Comparison of ENCODE assay signal across 33 mouse cellular contexts in genomic region chr17:48443542-48444145, GRCm38 (mm10). TPM values are rescaled to one million over a fixed set of nuclear protein-coding genes. Genes with fewer than 3 reads are reported as not detected.
DNase-seq lines count a peak whose midpoint lies in the region; ATAC-seq and TF ChIP-seq lines count a peak whose summit lies in the region.
"Had no signal": no experiment of that assay in that cellular context is flagged by ENCODE, and none has a peak within 500 bp of the region (broad histone marks: within the 10 kb centered on the region; RNA-seq: fewer than 3 reads in every experiment).

No protein-coding gene starts in this region.

- no peak overlapping the region for H3K27ac ChIP-seq in liver, adult 2 months (replicated peaks; ENCODE audit: insufficient read depth, low read depth, low read length)
- H3K27ac ChIP-seq in liver, embryonic 12.5 days, result no peak overlapping the region
- peak overlapping the region; percentile 37; the same call in 1 of the 2 replicates for H3K27ac ChIP-seq in kidney, adult 2 months (ENCODE audit: insufficient read depth, low read depth, low read length)
- 0 out of 2 replicates have a peak overlapping the region, but pooled peaks have one; percentile 37 for H3K27ac ChIP-seq in kidney, postnatal 0 days
- H3K27ac ChIP-seq: embryonic facial prominence, embryonic 10.5 days; embryonic facial prominence, embryonic 15.5 days; forebrain, embryonic 12.5 days; heart, adult 2 months; limb, embryonic 12.5 days; midbrain, embryonic 12.5 days; neural tube, embryonic 12.5 days had no signal

- H3K4me2 ChIP-seq in liver, embryonic 12.5 days, result no peak overlapping the region
- no peak overlapping the region for H3K4me2 ChIP-seq in kidney, postnatal 0 days (ENCODE audit: low read length)
- H3K4me2 ChIP-seq: embryonic facial prominence, embryonic 15.5 days; forebrain, embryonic 12.5 days; heart, embryonic 12.5 days; limb, embryonic 12.5 days; liver, embryonic 11.5 days; midbrain, embryonic 12.5 days; neural tube, embryonic 12.5 days had no signal

- H3K4me3 ChIP-seq in liver, adult 2 months (ENCODE audit: insufficient read depth, low read depth, low read length), result no peak overlapping the region
- H3K4me3 ChIP-seq in liver, embryonic 12.5 days, result no peak overlapping the region
- no peak overlapping the region for H3K4me3 ChIP-seq in kidney, adult 2 months (ENCODE audit: insufficient read depth, low read depth, low read length)
- no peak overlapping the region for H3K4me3 ChIP-seq in kidney, postnatal 0 days (replicated peaks; ENCODE audit: low read depth, low read length)
- H3K4me3 ChIP-seq: embryonic facial prominence, embryonic 10.5 days; embryonic facial prominence, embryonic 15.5 days; forebrain, embryonic 12.5 days; heart, adult 2 months; heart, embryonic 12.5 days; limb, embryonic 12.5 days; megakaryocyte, embryonic 14.5 days; midbrain, embryonic 12.5 days; myocyte; neural tube, embryonic 12.5 days had no signal

- no peak for TF ChIP-seq CTCF in liver, adult 2 months (IDR thresholded peaks at IDR 0.05; ENCODE audit: low read depth, low read length)
- no peak for TF ChIP-seq CTCF in kidney, adult 2 months (conservative IDR thresholded peaks at IDR 0.05; ENCODE audit: insufficient read depth, insufficient read length, low read depth, low read length)
- TF ChIP-seq CTCF in kidney, postnatal 0 days (IDR thresholded peaks at IDR 0.05; ENCODE audit: low read depth), result no peak

- H3K36me3 ChIP-seq in liver, adult 2 months (ENCODE audit: control insufficient read depth, insufficient read depth, low read length), result no peaks in the 10 kb centered on the region
- H3K36me3 ChIP-seq in liver, embryonic 12.5 days, result peaks cover 18% of the 10 kb centered on the region
- H3K36me3 ChIP-seq in kidney, adult 2 months (ENCODE audit: control insufficient read depth, insufficient read depth, low read length), result no peaks in the 10 kb centered on the region
- no peaks in the 10 kb centered on the region for H3K36me3 ChIP-seq in kidney, postnatal 0 days (ENCODE audit: insufficient read depth, low read length)
- H3K36me3 ChIP-seq: embryonic facial prominence, embryonic 10.5 days; embryonic facial prominence, embryonic 15.5 days; forebrain, embryonic 12.5 days; heart, embryonic 12.5 days; limb, embryonic 12.5 days; midbrain, embryonic 12.5 days; neural tube, embryonic 12.5 days had no signal

- H3K4me1 ChIP-seq in liver, adult 2 months (ENCODE audit: control insufficient read depth, insufficient read depth, low read length), result peaks cover 2% of the 10 kb centered on the region; the same call in 1 of the 2 replicates
- peaks cover 33% of the 10 kb centered on the region for H3K4me1 ChIP-seq in liver, embryonic 12.5 days
- peaks cover 8% of the 10 kb centered on the region; the same call in 1 of the 2 replicates for H3K4me1 ChIP-seq in kidney, adult 2 months (ENCODE audit: control insufficient read depth, insufficient read depth, low read length)
- H3K4me1 ChIP-seq in kidney, postnatal 0 days (replicated peaks; ENCODE audit: insufficient read depth, low read length), result no peaks in the 10 kb centered on the region
- H3K4me1 ChIP-seq: embryonic facial prominence, embryonic 10.5 days; embryonic facial prominence, embryonic 15.5 days; forebrain, embryonic 12.5 days; heart, embryonic 12.5 days; limb, embryonic 12.5 days; midbrain, embryonic 12.5 days; neural tube, embryonic 12.5 days had no signal

- no peaks in the 10 kb centered on the region for H3K9me3 ChIP-seq in liver, embryonic 12.5 days (replicated peaks)
- H3K9me3 ChIP-seq in kidney, postnatal 0 days (replicated peaks; ENCODE audit: low read length), result no peaks in the 10 kb centered on the region
- H3K9me3 ChIP-seq: embryonic facial prominence, embryonic 10.5 days; embryonic facial prominence, embryonic 15.5 days; forebrain, embryonic 12.5 days; limb, embryonic 12.5 days; midbrain, embryonic 12.5 days; neural tube, embryonic 12.5 days had no signal

- no peaks in the 10 kb centered on the region for H3K79me2 ChIP-seq in liver, adult 2 months (ENCODE audit: control insufficient read depth, insufficient read depth, low read length)

- peak; percentile 74 for DNase-seq in liver, adult 2 months (ENCODE audit: extremely low read depth, low read depth, low spot score)
- DNase-seq in kidney, adult 2 months, result peak; percentile 87
- no peak for DNase-seq in kidney, postnatal 0 days (ENCODE audit: low spot score)
- peak; percentile 57 for DNase-seq in yolk sac, embryonic 10.5 days (ENCODE audit: low spot score)
- no peak for DNase-seq in frontal cortex, postnatal 10 days (ENCODE audit: low spot score in 2 of 2)
- no peak for DNase-seq in thymus, adult 18-20 months
- DNase-seq in cerebellum, adult 8-10 months, result no peak
- DNase-seq: cerebellum, adult 18-20 months; cerebellum, postnatal 14 days; forebrain, postnatal 0 days; gastrocnemius, postnatal 25 days; heart, adult 2 months; liver, postnatal 0 days; lung, postnatal 36 days; right cerebral cortex, adult 18-20 months; spleen, adult 18-20 months; thymus, postnatal 36 days had no signal

- H3K9ac ChIP-seq in liver, adult 2 months (ENCODE audit: low read depth, low read length), result no peak overlapping the region
- H3K9ac ChIP-seq in liver, embryonic 12.5 days, result no peak overlapping the region
- no peak overlapping the region for H3K9ac ChIP-seq in kidney, postnatal 0 days (ENCODE audit: low read depth, low read length)
- H3K9ac ChIP-seq: embryonic facial prominence, embryonic 15.5 days; forebrain, embryonic 12.5 days; forebrain, postnatal 0 days; heart, embryonic 12.5 days; limb, embryonic 12.5 days; liver, postnatal 0 days; midbrain, embryonic 12.5 days; neural tube, embryonic 12.5 days had no signal

- TF ChIP-seq POLR2A in liver, adult 2 months (IDR thresholded peaks at IDR 0.05; ENCODE audit: extremely low read depth, insufficient read depth, low read length), result no peak
- no peak for TF ChIP-seq POLR2A in kidney, adult 2 months (IDR thresholded peaks at IDR 0.05; ENCODE audit: low read depth, low read length)

- WGBS in liver, adult 2 months, result 66% methylated on average over 16 of the region's 16 CpGs
- 86% methylated on average over 16 of the region's 16 CpGs for WGBS in liver, embryonic 12.5 days (ENCODE audit: insufficient replicate concordance)
- 37% methylated on average over 16 of the region's 16 CpGs for WGBS in kidney, adult 2 months
- WGBS in kidney, postnatal 0 days, result 54% methylated on average over 16 of the region's 16 CpGs

- ATAC-seq in liver, embryonic 12.5 days, result no peak
- ATAC-seq in kidney, postnatal 0 days (replicated peaks; ENCODE audit: low FRiP score, low read depth), result peak; percentile 79
- ATAC-seq: forebrain, postnatal 0 days; liver, postnatal 0 days had no signal

- no peaks in the 10 kb centered on the region for H3K27me3 ChIP-seq in liver, adult 2 months (ENCODE audit: control insufficient read depth, insufficient read depth, low read length)
- H3K27me3 ChIP-seq in liver, embryonic 12.5 days (replicated peaks), result no peaks in the 10 kb centered on the region
- H3K27me3 ChIP-seq in kidney, adult 2 months (replicated peaks; ENCODE audit: control insufficient read depth, insufficient read depth, low read length), result no peaks in the 10 kb centered on the region
- H3K27me3 ChIP-seq in kidney, postnatal 0 days (ENCODE audit: insufficient read depth, low read length), result no peaks in the 10 kb centered on the region
- H3K27me3 ChIP-seq: embryonic facial prominence, embryonic 15.5 days; forebrain, embryonic 12.5 days; heart, embryonic 12.5 days; limb, embryonic 12.5 days; midbrain, embryonic 12.5 days; neural tube, embryonic 12.5 days had no signal

RNA-seq across cellular contexts. Expression of gene Tspo2, which starts 7.7 kb away (rescaled TPM):
- total RNA-seq in liver, adult 2 months (2014; rRNA removed), result not detected in 2 replicates
- 0.34 TPM in 1 of 2 replicates, not detected in the other for polyA plus RNA-seq in liver, adult 2 months (2012; rRNA removed)
- 123 and 126 TPM in 2 replicates for polyA plus RNA-seq in liver, embryonic 12.5 days (2016; fragmentation: Nextera tagmentation; extraction: Ambion mirVana)
- polyA plus RNA-seq in kidney, adult 2 months (2012; rRNA removed), result 0.41 and 0.53 TPM in 2 replicates
- 0.62 and 1.2 TPM in 2 replicates for polyA plus RNA-seq in kidney, postnatal 0 days (2015; fragmentation: Nextera tagmentation; extraction: Ambion mirVana)
- total RNA-seq: adrenal gland, adult 18-20 months; adrenal gland, postnatal 25 days; forebrain, postnatal 0 days; gastrocnemius, postnatal 25 days; left cerebral cortex, adult 18-20 months had no signal
- polyA plus RNA-seq: myocyte had no signal

RNA-seq across cellular contexts. Expression of gene Apobec2, which starts 10.9 kb away (rescaled TPM):
- 0.28 TPM in 1 of 2 replicates, not detected in the other for total RNA-seq in liver, adult 2 months (2014; rRNA removed)
- polyA plus RNA-seq in liver, adult 2 months (2012; rRNA removed), result not detected in 2 replicates
- 0.83 and 1.2 TPM in 2 replicates for polyA plus RNA-seq in liver, embryonic 12.5 days (2016; fragmentation: Nextera tagmentation; extraction: Ambion mirVana)
- 2.0 and 6.0 TPM in 2 replicates for polyA plus RNA-seq in kidney, adult 2 months (2012; rRNA removed)
- polyA plus RNA-seq in kidney, postnatal 0 days (2015; fragmentation: Nextera tagmentation; extraction: Ambion mirVana), result 0.80 and 0.93 TPM in 2 replicates
- total RNA-seq: hematopoietic stem cell, adult 5-6 weeks; left cerebral cortex, adult 18-20 months had no signal

RNA-seq across cellular contexts. Expression of gene Unc5cl, which starts 11.1 kb away (rescaled TPM):
- 0.20 TPM in 1 of 2 replicates, not detected in the other for total RNA-seq in liver, adult 2 months (2014; rRNA removed)
- 0.05 and 0.43 TPM in 2 replicates for polyA plus RNA-seq in liver, adult 2 months (2012; rRNA removed)
- polyA plus RNA-seq in liver, embryonic 12.5 days (2016; fragmentation: Nextera tagmentation; extraction: Ambion mirVana), result 2.6 and 3.4 TPM in 2 replicates
- polyA plus RNA-seq in kidney, adult 2 months (2012; rRNA removed), result 0.26 and 0.58 TPM in 2 replicates
- polyA plus RNA-seq in kidney, postnatal 0 days (2015; fragmentation: Nextera tagmentation; extraction: Ambion mirVana), result 3.6 and 3.9 TPM in 2 replicates
- total RNA-seq: adrenal gland, postnatal 25 days; forebrain, postnatal 0 days; gastrocnemius, postnatal 25 days had no signal
- polyA plus RNA-seq: embryonic facial prominence, embryonic 15.5 days; heart, postnatal 0 days; myocyte; neural tube, embryonic 12.5 days had no signal

RNA-seq across cellular contexts. Expression of gene Oard1, which starts 33.8 kb away (rescaled TPM):
- 20.9 and 25.0 TPM in 2 replicates for total RNA-seq in liver, adult 2 months (2014; rRNA removed)
- 8.7 and 9.0 TPM in 2 replicates for polyA plus RNA-seq in liver, adult 2 months (2012; rRNA removed)
- polyA plus RNA-seq in liver, embryonic 12.5 days (2016; fragmentation: Nextera tagmentation; extraction: Ambion mirVana), result 56.5 and 58.1 TPM in 2 replicates
- polyA plus RNA-seq in kidney, adult 2 months (2012; rRNA removed), result 18.2 and 25.8 TPM in 2 replicates
- polyA plus RNA-seq in kidney, postnatal 0 days (2015; fragmentation: Nextera tagmentation; extraction: Ambion mirVana), result 77.5 and 82.6 TPM in 2 replicates

RNA-seq across cellular contexts. Expression of gene Nfya, which starts 33.9 kb away (rescaled TPM):
- 10.6 and 12.1 TPM in 2 replicates for total RNA-seq in liver, adult 2 months (2014; rRNA removed)
- polyA plus RNA-seq in liver, adult 2 months (2012; rRNA removed), result 11.0 and 16.3 TPM in 2 replicates
- polyA plus RNA-seq in liver, embryonic 12.5 days (2016; fragmentation: Nextera tagmentation; extraction: Ambion mirVana), result 10.9 and 11.3 TPM in 2 replicates
- polyA plus RNA-seq in kidney, adult 2 months (2012; rRNA removed), result 45.8 and 46.2 TPM in 2 replicates
- polyA plus RNA-seq in kidney, postnatal 0 days (2015; fragmentation: Nextera tagmentation; extraction: Ambion mirVana), result 8.0 and 8.1 TPM in 2 replicates

Comparison
In these comparisons a context has a peak if more than half of its experiments do, and no peak if none do; other contexts are left out.
1. DNase-seq: peak in liver, adult 2 months (single experiment), kidney, adult 2 months (single experiment) and yolk sac, embryonic 10.5 days (single experiment); none in kidney, postnatal 0 days (single experiment), frontal cortex, postnatal 10 days (0 of 2), thymus, adult 18-20 months (0 of 2) and cerebellum, adult 8-10 months (single experiment).
2. RNA of gene Tspo2, which starts 7.7 kb away (polyA plus RNA-seq): 123 to 126 TPM in liver, embryonic 12.5 days; 0.62 to 1.2 TPM in kidney, postnatal 0 days, 0.41 to 0.53 TPM in kidney, adult 2 months and 0.34 TPM in liver, adult 2 months; every median in the first group is over 10 times any median in the second.
3. H3K27ac ChIP-seq: peak in kidney, adult 2 months (single experiment) and kidney, postnatal 0 days (single experiment); none in liver, adult 2 months (single experiment) and liver, embryonic 12.5 days (single experiment).